Mouse (Mus musculus) liver, embryonic 12.5 days (tissue): ENCODE data around the gene Mia2. TPM values are rescaled to one million over a fixed set of nuclear protein-coding genes. Genes with fewer than 3 reads are reported as not detected.

Experiments used
- ATAC-seq: fragments of 200-750 bp; cut with Nextera tagmentation; 2 replicates; pipeline ENCODE4 v1.8.0; 2017; ENCODE audit warnings: moderate number of reproducible peaks, mild to moderate bottlenecking, moderate library complexity
- H3K27ac ChIP-seq: fragments of 300-500 bp; sonication (generic); 2 replicates; pipeline ENCODE4 v1.5.1; 2016; ENCODE audit warnings: mild to moderate bottlenecking
- H3K27me3 ChIP-seq: fragments of 300-500 bp; sonication (generic); replicated peaks from 2 replicates; pipeline ENCODE4 v1.6.1; 2016; ENCODE audit warnings: mild to moderate bottlenecking, moderate library complexity
- H3K36me3 ChIP-seq: fragments of 300-500 bp; sonication (generic); 2 replicates; pipeline ENCODE4 v1.6.1; 2016; ENCODE audit warnings: mild to moderate bottlenecking, moderate library complexity
- H3K4me1 ChIP-seq: fragments of 300-500 bp; sonication (generic); 2 replicates; pipeline ENCODE4 v1.6.1; 2016
- H3K4me2 ChIP-seq: fragments of 300-500 bp; sonication (generic); 2 replicates; pipeline ENCODE4 v1.6.1; 2016; ENCODE audit warnings: mild to moderate bottlenecking, moderate library complexity
- H3K4me3 ChIP-seq: fragments of 300-500 bp; sonication (generic); 2 replicates; pipeline ENCODE4 v1.5.1; 2016; ENCODE audit warnings: mild to moderate bottlenecking, moderate library complexity
- H3K9ac ChIP-seq: fragments of 300-500 bp; sonication (generic); 2 replicates; pipeline ENCODE4 v1.6.1; 2016; ENCODE audit warnings: mild to moderate bottlenecking, moderate library complexity
- H3K9me3 ChIP-seq: fragments of 300-500 bp; sonication (generic); replicated peaks from 2 replicates; pipeline ENCODE4 v1.6.1; 2016; ENCODE audit warnings: mild to moderate bottlenecking, moderate library complexity
- WGBS: fragments of 180-500 bp; shearing (Covaris S2); methylation state at CpG from one replicate; pipeline ENCODE4 v1.1.7; 2016; ENCODE audit not compliant: insufficient replicate concordance; 5-methylcytosine and 5-hydroxymethylcytosine counted together
- polyA plus RNA-seq: library from polyadenylated mRNA; unstranded; fragments of >200 nt; fragmentation: Nextera tagmentation; extraction: Ambion mirVana; gene quantifications from 2 replicates; pipeline ENCODE4 v1.2.1, GENCODE M21; 2016

Gene Mia2
- polyA plus RNA-seq, 1 experiment from 2014 or later = 52.6 TPM

DNA sequence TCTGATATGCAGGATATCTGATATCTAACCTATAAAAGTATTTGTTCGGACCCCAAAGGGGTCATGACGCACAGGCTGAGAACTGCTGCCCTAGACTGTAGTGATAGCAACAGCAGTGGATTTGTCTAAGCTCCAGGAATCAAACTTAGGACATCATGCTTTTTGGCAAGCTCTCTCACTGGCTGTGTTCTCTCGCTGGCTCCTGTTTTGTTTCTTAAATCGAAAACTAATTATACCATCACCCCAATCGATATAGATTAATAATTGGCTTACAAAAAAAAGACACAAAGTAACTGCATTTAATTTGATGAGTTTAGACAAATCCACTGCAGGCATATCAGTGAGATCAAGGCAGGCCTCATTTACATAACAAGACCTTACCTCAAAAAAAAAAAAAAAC, 10.9 kb downstream of the Mia2 start:
- no peaks in the 10 kb centered on the region for H3K4me1 ChIP-seq
- H3K36me3 ChIP-seq = no peaks in the 10 kb centered on the region
- H3K27ac ChIP-seq = no peak overlapping the region
- no peak overlapping the region for H3K9ac ChIP-seq
- ATAC-seq = no peak
- H3K27me3 ChIP-seq = no peaks in the 10 kb centered on the region
- no peaks in the 10 kb centered on the region for H3K9me3 ChIP-seq
- no peak overlapping the region for H3K4me2 ChIP-seq
- 71% methylated on average over 5 of the region's 5 CpGs for WGBS
- H3K4me3 ChIP-seq = no peak overlapping the region

DNA sequence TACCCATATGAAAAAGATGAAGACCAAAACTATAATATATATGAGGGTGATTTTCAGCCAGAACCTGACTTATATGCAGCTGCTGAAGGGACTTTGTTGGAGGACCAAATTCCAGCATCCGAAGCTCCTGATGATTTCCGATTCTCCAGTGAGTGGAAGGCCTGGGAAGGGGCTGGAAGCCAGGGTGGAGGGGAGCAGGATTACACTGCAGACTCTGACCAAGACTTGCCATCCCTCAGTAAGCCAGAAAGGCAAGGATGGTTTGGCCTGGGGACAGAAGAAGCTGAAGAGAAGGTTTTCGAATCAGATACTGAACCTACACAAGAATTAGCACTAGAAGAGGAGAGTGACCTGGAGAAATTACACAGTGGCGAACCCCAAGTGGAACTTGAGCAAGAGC, 12.3 kb downstream of the Mia2 start:
- H3K36me3 ChIP-seq = no peaks in the 10 kb centered on the region
- H3K9me3 ChIP-seq = no peaks in the 10 kb centered on the region
- H3K9ac ChIP-seq = no peak overlapping the region
- no peak overlapping the region for H3K4me3 ChIP-seq
- WGBS = 67% methylated on average over 4 of the region's 4 CpGs
- no peaks in the 10 kb centered on the region for H3K4me1 ChIP-seq
- H3K27ac ChIP-seq = no peak overlapping the region
- no peak overlapping the region for H3K4me2 ChIP-seq
- no peaks in the 10 kb centered on the region for H3K27me3 ChIP-seq
- no peak for ATAC-seq

DNA sequence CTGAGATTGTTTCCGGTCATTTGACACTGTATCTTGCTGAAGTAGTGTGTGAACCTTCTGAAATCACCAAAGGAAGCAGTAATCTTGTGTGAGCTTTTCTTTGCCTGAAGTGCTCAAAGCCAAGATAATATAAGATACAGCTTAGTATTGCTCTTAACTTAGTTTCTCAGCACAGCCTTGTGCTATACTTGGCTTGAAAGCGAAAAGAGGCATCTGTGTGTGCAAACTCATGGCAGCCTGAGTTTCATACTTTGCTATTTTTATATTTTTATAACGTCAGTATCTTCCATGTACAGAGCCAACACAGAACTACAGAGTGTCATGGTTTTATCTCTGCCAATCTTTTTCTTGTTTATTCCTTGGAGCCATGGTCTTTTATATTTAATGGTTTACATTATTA, 21.6 kb downstream of the Mia2 start:
- WGBS = 71% methylated on average over 3 of the region's 3 CpGs
- no peaks in the 10 kb centered on the region for H3K4me1 ChIP-seq
- no peak overlapping the region for H3K4me2 ChIP-seq
- H3K4me3 ChIP-seq = no peak overlapping the region
- no peaks in the 10 kb centered on the region for H3K27me3 ChIP-seq
- no peak for ATAC-seq
- no peak overlapping the region for H3K9ac ChIP-seq
- no peaks in the 10 kb centered on the region for H3K9me3 ChIP-seq
- no peaks in the 10 kb centered on the region for H3K36me3 ChIP-seq
- H3K27ac ChIP-seq = no peak overlapping the region

DNA sequence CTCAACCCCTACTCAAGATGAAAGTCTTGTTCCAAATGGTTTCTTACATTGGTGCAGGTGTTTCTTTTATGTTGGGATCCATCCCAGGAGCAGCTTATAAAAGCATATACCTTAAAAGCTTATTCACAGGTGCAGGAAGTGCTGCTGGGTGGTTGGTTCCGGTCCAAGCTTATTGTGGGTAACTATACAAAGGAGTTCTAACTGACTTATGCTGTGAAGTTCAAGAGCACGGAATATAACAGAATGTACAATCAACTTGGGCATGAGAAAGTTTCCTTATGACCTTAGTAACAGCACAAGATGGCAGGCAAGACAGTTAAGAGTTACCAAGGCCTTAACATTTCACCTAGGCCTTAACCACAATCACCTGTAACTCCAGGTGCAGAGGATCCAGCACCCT, 29.8 kb downstream of the Mia2 start:
- H3K4me3 ChIP-seq = no peak overlapping the region
- no peak overlapping the region for H3K4me2 ChIP-seq
- 78% methylated on average over 2 of the region's 2 CpGs for WGBS
- peaks cover 11% of the 10 kb centered on the region for H3K4me1 ChIP-seq
- H3K27me3 ChIP-seq = no peaks in the 10 kb centered on the region
- ATAC-seq = no peak
- no peak overlapping the region for H3K9ac ChIP-seq
- H3K27ac ChIP-seq = no peak overlapping the region
- no peaks in the 10 kb centered on the region for H3K36me3 ChIP-seq
- no peaks in the 10 kb centered on the region for H3K9me3 ChIP-seq

DNA sequence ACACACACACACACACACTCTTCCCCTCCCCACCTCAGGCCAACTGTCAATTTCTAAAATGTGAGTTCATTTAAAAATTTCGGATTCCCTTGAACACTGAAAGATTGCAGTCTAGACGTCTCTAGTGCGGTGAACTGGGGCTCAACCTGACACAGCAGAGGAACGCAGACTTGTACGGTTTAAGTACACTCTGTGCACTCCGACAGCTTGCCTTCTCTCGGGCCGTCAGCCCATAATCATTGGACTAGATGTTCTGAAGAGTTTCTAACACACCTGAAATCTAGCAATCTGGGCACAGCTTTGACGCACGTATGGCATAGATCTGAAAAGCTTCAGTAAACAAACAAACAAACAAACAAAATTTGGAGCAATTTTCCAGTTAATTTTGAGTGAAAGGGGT, 32.9 kb downstream of the Mia2 start:
- Histone ChIP-seq H3K4me2 (no peak overlapping the region), H3K4me3 (no peak overlapping the region), H3K9me3 (no peaks in the 10 kb centered on the region), H3K36me3 (no peaks in the 10 kb centered on the region), H3K4me1 (peaks cover 31% of the 10 kb centered on the region), H3K9ac (no peak overlapping the region), H3K27me3 (no peaks in the 10 kb centered on the region), H3K27ac (no peak overlapping the region)
- no peak for ATAC-seq
- 81% methylated on average over 10 of the region's 10 CpGs for WGBS

DNA sequence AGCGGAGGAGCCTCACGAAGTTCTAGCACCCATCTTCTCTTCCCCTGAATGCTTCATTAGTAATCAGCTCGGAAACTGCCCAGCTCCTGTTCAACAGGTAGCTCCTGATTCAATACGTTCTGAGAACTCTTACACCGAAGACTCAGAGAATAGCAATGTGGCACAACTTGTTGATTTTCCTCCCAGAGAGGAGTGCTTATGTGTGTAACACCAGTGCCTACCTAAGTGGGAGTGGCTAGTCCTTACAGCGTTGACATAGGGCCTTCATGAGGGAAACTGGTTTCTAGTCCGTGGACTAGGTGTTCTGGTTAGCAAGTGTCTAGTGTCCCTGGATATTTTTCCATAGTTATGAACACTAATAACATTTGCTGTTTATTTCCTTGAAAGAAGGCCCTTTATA, 33.4 kb downstream of the Mia2 start:
- Histone ChIP-seq H3K9me3 (no peaks in the 10 kb centered on the region), H3K36me3 (no peaks in the 10 kb centered on the region), H3K4me1 (peaks cover 36% of the 10 kb centered on the region), H3K27me3 (no peaks in the 10 kb centered on the region), H3K4me3 (no peak overlapping the region), H3K27ac (no peak overlapping the region), H3K9ac (no peak overlapping the region), H3K4me2 (no peak overlapping the region)
- ATAC-seq = no peak
- WGBS = 66% methylated on average over 7 of the region's 7 CpGs

DNA sequence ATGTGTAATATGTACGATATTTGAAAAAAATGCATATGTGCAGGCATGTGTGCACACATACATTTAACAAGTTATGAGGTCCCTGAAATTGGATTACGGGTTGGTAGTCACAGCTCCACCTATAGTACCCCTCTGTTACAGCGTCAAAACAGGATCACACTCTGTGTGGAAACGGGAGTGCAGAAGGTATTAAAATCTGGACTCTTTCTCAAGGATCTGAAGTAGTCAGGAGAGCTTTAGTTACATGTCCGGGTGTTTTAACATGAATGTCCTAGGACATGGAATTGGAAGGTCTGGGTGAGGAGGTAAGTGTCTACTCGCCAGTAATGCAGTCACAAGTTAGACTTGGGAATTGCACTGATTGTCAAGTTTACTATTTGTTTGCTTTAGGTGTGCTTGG, 34.0 kb downstream of the Mia2 start:
- Histone ChIP-seq H3K4me1 (peaks cover 42% of the 10 kb centered on the region), H3K4me2 (peak overlapping the region; percentile 32; the same call in 1 of the 2 replicates), H3K27ac (no peak overlapping the region), H3K4me3 (peak overlapping the region; percentile 18; the same call in 1 of the 2 replicates), H3K9me3 (no peaks in the 10 kb centered on the region), H3K27me3 (no peaks in the 10 kb centered on the region), H3K9ac (no peak overlapping the region), H3K36me3 (no peaks in the 10 kb centered on the region)
- ATAC-seq = no peak
- WGBS = 43% methylated on average over 6 of the region's 6 CpGs

DNA sequence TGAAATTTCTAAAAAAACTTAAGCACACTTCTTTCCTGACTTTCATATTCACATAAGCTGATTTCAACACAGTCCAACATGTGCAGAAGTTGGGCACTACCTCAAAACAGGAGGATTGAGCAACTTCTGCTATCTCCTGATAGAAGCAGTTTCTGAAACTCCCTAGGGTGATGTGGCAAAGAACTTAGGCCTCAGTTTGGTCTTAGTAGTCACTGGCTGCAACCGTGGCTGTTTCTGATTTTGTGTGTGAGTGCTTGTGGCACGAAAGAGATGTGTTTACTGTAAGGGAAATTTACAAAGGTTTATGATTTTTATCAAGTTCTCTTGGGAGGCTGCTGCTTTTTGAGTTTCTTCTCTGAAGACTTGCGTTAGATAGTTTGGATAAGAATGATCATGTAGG, 34.6 kb downstream of the Mia2 start:
- Histone ChIP-seq H3K27ac (peak overlapping the region; percentile 91), H3K9ac (peak overlapping the region; percentile 92), H3K4me2 (peak overlapping the region; percentile 98), H3K36me3 (no peaks in the 10 kb centered on the region), H3K9me3 (no peaks in the 10 kb centered on the region), H3K4me3 (peak overlapping the region; percentile 81), H3K27me3 (no peaks in the 10 kb centered on the region), H3K4me1 (peaks cover 48% of the 10 kb centered on the region)
- 13% methylated on average over 3 of the region's 3 CpGs for WGBS
- 0 out of 2 replicates have a peak, but pooled peaks have one; percentile 7 for ATAC-seq

DNA sequence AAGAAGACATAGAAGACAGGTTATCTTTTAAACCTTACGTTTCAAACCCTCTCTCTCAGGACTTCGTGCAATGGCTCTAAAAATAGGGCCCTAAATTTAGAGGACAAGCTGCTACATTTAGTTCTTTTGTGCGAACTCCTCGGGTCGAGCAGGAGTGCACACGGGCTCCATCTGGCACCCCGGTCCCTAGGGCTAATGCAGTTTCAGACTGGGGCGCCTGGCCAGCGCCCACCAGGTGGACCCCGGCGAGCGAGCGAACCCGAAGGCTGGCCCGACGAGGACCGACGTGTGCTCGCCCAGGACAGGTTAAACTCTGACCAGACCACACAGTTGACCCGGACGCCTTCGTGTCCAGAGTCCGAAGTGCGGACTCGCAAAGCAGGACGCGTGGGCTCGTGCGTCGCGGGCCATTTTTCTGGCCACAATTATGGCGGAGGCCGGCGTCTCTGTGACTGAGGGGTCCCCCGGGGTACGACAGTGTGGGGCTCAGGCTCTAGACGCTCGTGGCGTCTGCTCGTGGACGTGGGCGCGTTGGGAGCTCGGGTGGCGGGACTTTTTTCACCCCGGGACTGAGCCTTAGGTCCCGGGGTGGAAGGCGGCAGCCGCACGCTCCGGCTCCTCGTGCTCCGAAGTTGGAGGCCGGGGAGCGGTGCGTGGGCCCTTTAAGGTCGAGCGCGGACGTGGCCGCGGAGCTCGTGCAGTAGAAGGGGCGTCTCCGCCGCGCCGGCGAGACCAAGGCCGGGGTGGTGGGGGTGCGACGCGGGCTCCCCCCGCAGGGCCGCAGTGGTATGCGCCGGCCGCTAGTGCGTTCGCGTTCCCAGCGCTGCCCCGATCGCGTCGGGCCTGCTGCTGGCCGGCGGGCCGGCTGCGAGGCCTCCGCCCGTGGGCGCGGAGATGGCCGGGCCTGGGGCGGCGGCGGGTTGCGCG, 35.3 kb downstream of the Mia2 start:
- H3K4me3 ChIP-seq = peak overlapping the region; percentile 81
- H3K27ac ChIP-seq = peak overlapping the region; percentile 91
- peak overlapping the region; percentile 98 for H3K4me2 ChIP-seq
- no peaks in the 10 kb centered on the region for H3K9me3 ChIP-seq
- H3K9ac ChIP-seq = peak overlapping the region; percentile 92
- ATAC-seq = peak; percentile 89
- H3K27me3 ChIP-seq = no peaks in the 10 kb centered on the region
- peaks cover 55% of the 10 kb centered on the region for H3K4me1 ChIP-seq
- H3K36me3 ChIP-seq = no peaks in the 10 kb centered on the region
- under 1% methylated on average over 94 of the region's 100 CpGs for WGBS

DNA sequence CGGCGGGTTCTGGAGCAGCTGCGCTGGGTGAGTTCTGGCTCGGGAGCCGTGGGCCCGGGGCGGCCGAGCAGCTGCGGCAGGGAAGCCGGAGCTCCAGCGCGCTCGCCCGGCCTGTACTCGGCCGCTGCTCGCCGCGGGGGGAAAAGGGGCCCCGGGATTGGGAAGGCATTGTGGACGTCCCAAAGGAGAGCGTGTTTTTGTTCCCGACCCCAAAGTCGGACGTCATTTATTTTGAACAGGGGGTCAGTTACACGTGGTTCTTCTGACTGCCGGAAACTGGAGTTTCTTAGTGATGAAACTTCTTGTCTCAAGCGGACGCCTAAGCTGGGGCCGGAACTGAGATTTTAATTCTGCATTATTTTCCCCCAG, 36.0 kb downstream of the Mia2 start:
- Histone ChIP-seq H3K4me3 (peak overlapping the region; percentile 81), H3K4me2 (peak overlapping the region; percentile 98), H3K9me3 (no peaks in the 10 kb centered on the region), H3K9ac (peak overlapping the region; percentile 92), H3K27ac (peak overlapping the region; percentile 91), H3K36me3 (peaks cover 5% of the 10 kb centered on the region), H3K4me1 (peaks cover 62% of the 10 kb centered on the region), H3K27me3 (no peaks in the 10 kb centered on the region)
- WGBS = under 1% methylated on average over 30 of the region's 30 CpGs
- ATAC-seq = 0 out of 2 replicates have a peak, but pooled peaks have one; percentile 0

DNA sequence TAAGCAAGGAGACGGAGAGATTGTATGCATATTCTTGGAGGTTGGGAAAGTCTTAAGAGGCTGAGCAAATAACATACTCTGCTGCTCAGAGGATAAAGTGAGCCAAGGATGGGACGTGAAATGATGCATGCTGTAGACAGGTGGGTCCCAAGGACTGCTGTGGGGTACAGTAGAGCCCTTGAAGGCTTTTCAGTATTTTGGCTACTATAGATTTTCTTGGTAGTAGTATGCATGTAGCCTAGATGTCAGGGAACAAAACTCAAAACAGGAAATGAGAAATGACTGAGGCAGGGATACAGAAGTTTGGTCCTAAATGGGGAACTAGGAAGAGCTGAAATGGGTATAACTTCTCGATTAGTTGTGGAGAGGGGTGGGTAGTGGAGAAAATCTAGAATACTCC, 36.9 kb downstream of the Mia2 start:
- Histone ChIP-seq H3K9ac (peak overlapping the region; percentile 92), H3K4me2 (peak overlapping the region; percentile 98), H3K4me1 (peaks cover 63% of the 10 kb centered on the region), H3K36me3 (peaks cover 12% of the 10 kb centered on the region), H3K27me3 (no peaks in the 10 kb centered on the region), H3K4me3 (peak overlapping the region; percentile 81), H3K27ac (peak overlapping the region; percentile 91), H3K9me3 (no peaks in the 10 kb centered on the region)
- no peak for ATAC-seq
- 26% methylated on average over 3 of the region's 3 CpGs for WGBS

DNA sequence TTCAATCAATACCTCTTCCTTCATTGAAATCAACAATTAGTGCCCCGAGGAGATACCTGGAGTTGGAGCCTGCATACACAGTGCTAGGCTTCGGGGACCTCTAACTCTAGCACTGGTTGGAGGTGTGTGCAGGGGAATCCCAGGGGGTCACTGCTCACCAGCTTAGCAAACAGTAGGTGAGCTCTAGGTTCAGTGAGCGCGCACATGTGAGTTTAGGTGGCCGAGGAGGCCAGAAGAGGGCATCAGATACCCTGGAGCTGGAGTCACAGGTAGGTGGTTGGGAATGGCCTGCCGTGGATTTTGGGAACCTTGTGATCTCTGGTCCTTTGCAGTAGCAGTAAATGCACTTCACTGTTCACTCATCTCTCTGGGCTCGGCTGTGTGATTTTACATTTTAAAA, 37.3 kb downstream of the Mia2 start:
- Histone ChIP-seq H3K27ac (peak overlapping the region; percentile 91), H3K9ac (peak overlapping the region; percentile 92), H3K27me3 (no peaks in the 10 kb centered on the region), H3K4me2 (peak overlapping the region; percentile 98), H3K9me3 (no peaks in the 10 kb centered on the region), H3K4me1 (peaks cover 63% of the 10 kb centered on the region), H3K4me3 (peak overlapping the region; percentile 81), H3K36me3 (peaks cover 16% of the 10 kb centered on the region)
- 64% methylated on average over 7 of the region's 7 CpGs for WGBS
- no peak; the same call in 1 of the 2 replicates for ATAC-seq
